Mouse (Mus musculus): ENCODE measurements around the gene Map3k13. TPM values are rescaled to one million over a fixed set of nuclear protein-coding genes. Genes with fewer than 3 reads are reported as not detected.
A peak's percentile ranks its signal among the peaks of the same experiment; 100 is the strongest.
"Not testable (repeated sequence)": the region's sequence is repeated elsewhere in the genome, so short reads cannot be mapped to it uniquely, and the experiment has no call there.

The Map3k13 gene
- polyA plus RNA-seq, 1 experiment from 2014 or later: 0.50 TPM

GRCm38 (mm10) chr16:21906902-21907301, 112.8 kb downstream of the Map3k13 start:
- Histone ChIP-seq H3K36me3 (ENCODE audit: control insufficient read depth, insufficient read depth, low read length) (no peaks in the 10 kb centered on the region), H3K9me3 (ENCODE audit: control insufficient read depth, low read length) (no peaks in the 10 kb centered on the region), H3K4me1 (replicated peaks; ENCODE audit: control insufficient read depth, insufficient read depth) (no peaks in the 10 kb centered on the region), H3K27ac (replicated peaks) (no peak overlapping the region), H3K27me3 (ENCODE audit: control insufficient read depth, insufficient read depth, low read length) (no peaks in the 10 kb centered on the region), H3K4me3 (ENCODE audit: low read depth, low read length) (no peak overlapping the region), H3K4me2 (replicated peaks; ENCODE audit: low read depth) (no peak overlapping the region), H3K9ac (ENCODE audit: low read length) (no peak overlapping the region)
- ATAC-seq (ENCODE audit: low FRiP score, low TSS enrichment) (no peak), DNase-seq (ENCODE audit: low spot score) (no peak)
- TF ChIP-seq CTCF (IDR thresholded peaks at IDR 0.05; ENCODE audit: low read depth): no peak
- no peak for TF ChIP-seq EP300 (optimal IDR thresholded peaks at IDR 0.05)
- WGBS: 95% methylated on average over 6 of the region's 6 CpGs

GRCm38 (mm10) chr16:21908906-21909305, 114.8 kb downstream of the Map3k13 start:
- 58% methylated on average over 6 of the region's 8 CpGs for WGBS
- not testable (repeated sequence) for H3K27ac ChIP-seq (replicated peaks); H3K36me3 ChIP-seq (ENCODE audit: control insufficient read depth, insufficient read depth, low read length); H3K9me3 ChIP-seq (ENCODE audit: control insufficient read depth, low read length); H3K4me1 ChIP-seq (replicated peaks; ENCODE audit: control insufficient read depth, insufficient read depth); H3K4me3 ChIP-seq (ENCODE audit: low read depth, low read length); DNase-seq (ENCODE audit: low spot score); H3K27me3 ChIP-seq (ENCODE audit: control insufficient read depth, insufficient read depth, low read length); H3K9ac ChIP-seq (ENCODE audit: low read length); H3K4me2 ChIP-seq (replicated peaks; ENCODE audit: low read depth); ATAC-seq (ENCODE audit: low FRiP score, low TSS enrichment)

- Histone ChIP-seq H3K27ac (replicated peaks) (no peak overlapping the region), H3K4me1 (replicated peaks; ENCODE audit: control insufficient read depth, insufficient read depth) (no peaks in the 10 kb centered on the region), H3K36me3 (ENCODE audit: control insufficient read depth, insufficient read depth, low read length) (no peaks in the 10 kb centered on the region), H3K4me2 (replicated peaks; ENCODE audit: low read depth) (no peak overlapping the region), H3K9ac (ENCODE audit: low read length) (no peak overlapping the region), H3K4me3 (ENCODE audit: low read depth, low read length) (no peak overlapping the region), H3K27me3 (ENCODE audit: control insufficient read depth, insufficient read depth, low read length) (no peaks in the 10 kb centered on the region), H3K9me3 (ENCODE audit: control insufficient read depth, low read length) (no peaks in the 10 kb centered on the region)
- no peak for DNase-seq (ENCODE audit: low spot score)
- no peak for ATAC-seq (ENCODE audit: low FRiP score, low TSS enrichment)
- WGBS: 87% methylated on average over 6 of the region's 6 CpGs
- TF ChIP-seq EP300 (optimal IDR thresholded peaks at IDR 0.05) (no peak), CTCF (IDR thresholded peaks at IDR 0.05; ENCODE audit: low read depth) (no peak)
Observed at GRCm38 (mm10) chr16:21913347-21913746, 119.2 kb downstream of the Map3k13 start.

GRCm38 (mm10) chr16:21916681-21917080, 122.5 kb downstream of the Map3k13 start:
- H3K9ac ChIP-seq (ENCODE audit: low read length): no peak overlapping the region
- TF ChIP-seq EP300 (optimal IDR thresholded peaks at IDR 0.05) (no peak), CTCF (IDR thresholded peaks at IDR 0.05; ENCODE audit: low read depth) (no peak)
- H3K27ac ChIP-seq (replicated peaks): no peak overlapping the region; the same call in 1 of the 2 replicates
- no peak overlapping the region for H3K4me3 ChIP-seq (ENCODE audit: low read depth, low read length)
- H3K9me3 ChIP-seq (ENCODE audit: control insufficient read depth, low read length): no peaks in the 10 kb centered on the region
- no peak overlapping the region for H3K4me2 ChIP-seq (replicated peaks; ENCODE audit: low read depth)
- DNase-seq (ENCODE audit: low spot score) (no peak), ATAC-seq (ENCODE audit: low FRiP score, low TSS enrichment) (no peak)
- no peaks in the 10 kb centered on the region for H3K27me3 ChIP-seq (ENCODE audit: control insufficient read depth, insufficient read depth, low read length)
- H3K36me3 ChIP-seq (ENCODE audit: control insufficient read depth, insufficient read depth, low read length): no peaks in the 10 kb centered on the region
- no peaks in the 10 kb centered on the region for H3K4me1 ChIP-seq (replicated peaks; ENCODE audit: control insufficient read depth, insufficient read depth)
- 73% methylated on average over 7 of the region's 7 CpGs for WGBS

GRCm38 (mm10) chr16:21928471-21928870, 134.3 kb downstream of the Map3k13 start:
- Histone ChIP-seq H3K4me3 (ENCODE audit: low read depth, low read length) (no peak overlapping the region), H3K9me3 (ENCODE audit: control insufficient read depth, low read length) (no peaks in the 10 kb centered on the region), H3K4me2 (replicated peaks; ENCODE audit: low read depth) (no peak overlapping the region), H3K27ac (replicated peaks) (no peak overlapping the region), H3K4me1 (replicated peaks; ENCODE audit: control insufficient read depth, insufficient read depth) (no peaks in the 10 kb centered on the region), H3K27me3 (ENCODE audit: control insufficient read depth, insufficient read depth, low read length) (no peaks in the 10 kb centered on the region), H3K9ac (ENCODE audit: low read length) (no peak overlapping the region), H3K36me3 (ENCODE audit: control insufficient read depth, insufficient read depth, low read length) (peaks cover 2% of the 10 kb centered on the region; the same call in 1 of the 2 replicates)
- ATAC-seq (ENCODE audit: low FRiP score, low TSS enrichment) (no peak), DNase-seq (ENCODE audit: low spot score) (no peak)
- TF ChIP-seq EP300 (optimal IDR thresholded peaks at IDR 0.05) (no peak), CTCF (IDR thresholded peaks at IDR 0.05; ENCODE audit: low read depth) (no peak)
- WGBS: 83% methylated on average over 13 of the region's 13 CpGs

GRCm38 (mm10) chr16:21946761-21947715, 152.9 kb downstream of the Map3k13 start, which contains the start of gene Tmem41a:
Gene Tmem41a, minus strand, starts transcription at chr16:21947552.
- Histone ChIP-seq H3K27me3 (ENCODE audit: control insufficient read depth, insufficient read depth, low read length) (no peaks in the 10 kb centered on the region), H3K9me3 (ENCODE audit: control insufficient read depth, low read length) (no peaks in the 10 kb centered on the region), H3K4me1 (replicated peaks; ENCODE audit: control insufficient read depth, insufficient read depth) (peaks cover 4% of the 10 kb centered on the region; the same call in 1 of the 2 replicates), H3K27ac (replicated peaks) (peak within 1 kb of the TSS; percentile 92), H3K36me3 (ENCODE audit: control insufficient read depth, insufficient read depth, low read length) (no peaks in the 10 kb centered on the region), H3K9ac (ENCODE audit: low read length) (peak within 1 kb of the TSS; percentile 80), H3K4me2 (replicated peaks; ENCODE audit: low read depth) (peak within 1 kb of the TSS; percentile 91), H3K4me3 (ENCODE audit: low read depth, low read length) (peak within 1 kb of the TSS; percentile 69)
- under 1% methylated on average over 59 of the region's 63 CpGs for WGBS
- DNase-seq (ENCODE audit: low spot score) (peak; percentile 93), ATAC-seq (ENCODE audit: low FRiP score, low TSS enrichment) (peak; percentile 95)
- TF ChIP-seq EP300 (optimal IDR thresholded peaks at IDR 0.05) (no peak), CTCF (IDR thresholded peaks at IDR 0.05; ENCODE audit: low read depth) (no peak)
